Mouse (Mus musculus): Measurements from ENCODE around the gene Ppef1.

- TF ChIP-seq POLR2A (IDR thresholded peaks at IDR 0.05; ENCODE audit: control insufficient read depth, extremely low read depth, insufficient read depth, low read length, poor library complexity) (no peak), CTCF (IDR thresholded peaks at IDR 0.05; ENCODE audit: borderline replicate concordance, control insufficient read depth, extremely low read depth, insufficient read depth, low read length, poor library complexity) (no peak)
Measured at GRCm38 (mm10) chrX:160669992-160670391, 65.6 kb downstream of the Ppef1 start.

Data from thymus, adult 2 months (tissue).